Mouse (Mus musculus) C2C12 (cell line): ENCODE measurements around the gene Foxp1. TPM values are rescaled to one million over a fixed set of nuclear protein-coding genes. Genes with fewer than 3 reads are reported as not detected.

Source experiments
- H3K27me3 ChIP-seq: one replicate; pipeline ENCODE4 v1.6.1; 2011; ENCODE audit not compliant: control insufficient read depth, insufficient read depth, insufficient read length
- H3K36me3 ChIP-seq: one replicate; pipeline ENCODE4 v1.6.1; 2011; ENCODE audit not compliant: control insufficient read depth, insufficient read depth
- H3K4me3 ChIP-seq: one replicate; pipeline ENCODE4 v1.5.1; 2011; ENCODE audit warnings: mild to moderate bottlenecking, control low read depth; ENCODE audit not compliant: poor library complexity, insufficient read depth, severe bottlenecking
- H3K79me2 ChIP-seq: one replicate; pipeline ENCODE4 v1.6.1; 2011; ENCODE audit not compliant: control insufficient read depth, insufficient read depth
- H3K79me3 ChIP-seq: one replicate; pipeline ENCODE4 v1.6.1; 2011; ENCODE audit warnings: low read depth, control low read depth
- H3ac ChIP-seq: one replicate; pipeline ENCODE3; 2011; ENCODE audit warnings: low read depth; ENCODE audit not compliant: control insufficient read depth, insufficient read length
- CEBPB ChIP-seq: IDR thresholded peaks from one replicate; pipeline ENCODE4 v1.6.1; 2011; ENCODE audit warnings: low read depth, mild to moderate bottlenecking, control low read depth, moderate library complexity
- CTCF ChIP-seq: IDR thresholded peaks from one replicate; pipeline ENCODE4 v1.5.1; 2011; ENCODE audit not compliant: control insufficient read depth, insufficient read depth, insufficient read length
- FOSL1 ChIP-seq: IDR thresholded peaks from one replicate; pipeline ENCODE4 v1.8.0; 2011; ENCODE audit warnings: mild to moderate bottlenecking, low read length; ENCODE audit not compliant: poor library complexity, insufficient read depth, severe bottlenecking
- MAX ChIP-seq: IDR thresholded peaks from one replicate; pipeline ENCODE4 v1.6.1; 2011; ENCODE audit warnings: mild to moderate bottlenecking, control low read depth
- MYOD1 ChIP-seq: IDR thresholded peaks from one replicate; pipeline ENCODE4 v1.6.1; 2011; ENCODE audit warnings: low read depth; ENCODE audit not compliant: control insufficient read depth, insufficient read length
- MYOG ChIP-seq: IDR thresholded peaks from one replicate; pipeline ENCODE4 v1.6.1; 2011; ENCODE audit not compliant: control insufficient read depth, insufficient read length; ENCODE audit errors: extremely low read depth
- USF1 ChIP-seq: IDR thresholded peaks from one replicate; pipeline ENCODE4 v1.6.1; 2011; ENCODE audit warnings: low read depth, mild to moderate bottlenecking, control low read depth, moderate library complexity
- polyA plus RNA-seq: library from polyadenylated mRNA; unstranded; fragments of >200 nt; fragmentation: generic; extraction: Trizol; gene quantifications from one replicate; pipeline ENCODE4 v1.2.1, GENCODE M21; 2012; ENCODE audit warnings: missing spikeins

Foxp1 gene
- polyA plus RNA-seq, 1 experiment: 25.9 TPM

DNA sequence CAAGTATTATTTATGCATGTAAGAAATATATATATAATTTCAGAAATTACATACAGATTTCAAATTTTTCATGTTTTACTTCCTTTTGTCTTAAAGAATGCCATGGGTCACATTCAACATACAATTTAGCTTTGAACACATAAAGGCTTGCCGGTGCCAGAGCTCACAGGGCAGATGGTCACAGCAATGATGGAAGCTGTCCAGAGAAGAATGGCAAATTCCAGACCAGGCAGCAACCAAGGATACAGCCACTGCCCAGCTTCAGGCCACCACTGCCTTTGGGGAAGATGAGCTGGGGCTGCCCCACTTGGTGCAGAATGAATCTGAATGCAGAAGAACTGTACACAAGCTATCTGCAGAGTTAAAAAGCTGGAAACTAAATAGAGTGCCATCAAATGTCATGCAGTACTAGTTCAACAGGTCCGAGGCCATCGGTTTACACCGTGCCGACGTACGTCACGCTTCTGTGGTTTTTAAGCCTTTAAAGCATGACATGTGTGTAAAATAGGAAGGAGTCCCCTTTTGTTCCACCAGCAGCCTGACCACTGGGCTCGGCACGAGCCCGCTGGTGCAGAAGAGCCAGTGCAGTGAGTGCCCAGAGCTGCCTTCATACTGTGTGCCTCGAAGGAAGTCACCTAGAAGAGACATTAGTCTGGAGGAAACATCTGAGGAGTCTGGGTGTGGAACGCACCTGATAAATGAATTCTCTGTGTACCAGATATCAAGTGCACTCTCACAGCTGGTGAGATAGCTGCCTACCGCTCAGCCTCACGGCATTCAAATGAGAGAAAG is 239.5 kb downstream of the Foxp1 start:
- H3K36me3 ChIP-seq: no peaks in the 10 kb centered on the region
- H3K79me3 ChIP-seq: no peaks in the 10 kb centered on the region
- H3K79me2 ChIP-seq: no peaks in the 10 kb centered on the region
- H3K4me3 ChIP-seq: no peak overlapping the region
- no peak for TF ChIP-seq USF1
- TF ChIP-seq CTCF: no peak
- no peak for TF ChIP-seq CEBPB
- TF ChIP-seq MYOD1: no peak
- TF ChIP-seq FOSL1: no peak
- no peak for TF ChIP-seq MAX
- no peak for TF ChIP-seq MYOG
- H3K27me3 ChIP-seq: no peaks in the 10 kb centered on the region
- H3ac ChIP-seq: no peak overlapping the region

DNA sequence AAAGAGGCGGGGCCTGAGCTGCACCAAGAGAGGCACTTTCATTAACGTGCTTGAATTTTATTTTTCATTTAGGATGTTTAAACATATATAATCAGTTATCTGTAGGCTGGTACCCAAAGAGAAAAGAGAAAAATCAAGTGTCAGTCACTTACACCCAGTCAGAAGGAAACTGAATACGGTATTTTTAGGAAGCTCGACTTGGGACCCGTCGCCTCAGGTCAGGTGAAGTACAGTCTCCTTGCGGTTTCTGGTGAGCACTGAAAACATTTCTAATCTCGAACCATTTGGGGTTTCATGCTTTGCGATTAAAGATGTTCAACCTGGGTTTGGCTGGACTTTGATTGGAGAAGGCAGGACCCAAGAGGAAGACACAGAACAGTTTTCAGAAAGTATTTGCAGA is 241.1 kb downstream of the Foxp1 start:
- no peaks in the 10 kb centered on the region for H3K27me3 ChIP-seq
- no peak for TF ChIP-seq MYOD1
- no peak for TF ChIP-seq CEBPB
- TF ChIP-seq CTCF: no peak
- no peak for TF ChIP-seq MAX
- no peak for TF ChIP-seq USF1
- no peak for TF ChIP-seq MYOG
- no peak for TF ChIP-seq FOSL1
- H3ac ChIP-seq: no peak overlapping the region
- no peak overlapping the region for H3K4me3 ChIP-seq
- H3K79me3 ChIP-seq: no peaks in the 10 kb centered on the region
- no peaks in the 10 kb centered on the region for H3K79me2 ChIP-seq
- no peaks in the 10 kb centered on the region for H3K36me3 ChIP-seq

DNA sequence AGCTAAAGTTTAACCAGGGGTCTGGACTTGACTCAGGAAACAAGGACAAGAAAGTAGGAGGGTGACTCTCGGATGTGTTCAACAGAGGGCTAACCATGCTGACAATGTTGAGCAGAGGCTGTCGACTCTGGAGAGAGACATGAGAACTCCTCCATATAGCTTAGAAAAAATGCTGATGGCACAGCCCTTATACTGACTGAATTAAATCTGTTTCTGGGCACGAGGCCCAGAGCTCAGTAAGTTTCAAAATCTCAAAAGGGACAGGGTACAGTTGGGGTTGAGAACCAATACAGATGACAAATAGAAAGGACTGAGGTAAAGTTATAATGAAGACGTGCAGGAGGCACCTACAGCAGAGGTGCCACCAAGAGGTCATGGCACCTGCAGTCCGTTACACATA is 241.9 kb downstream of the Foxp1 start:
- Histone ChIP-seq H3K4me3 (no peak overlapping the region), H3K27me3 (no peaks in the 10 kb centered on the region), H3ac (no peak overlapping the region), H3K79me2 (no peaks in the 10 kb centered on the region), H3K79me3 (no peaks in the 10 kb centered on the region), H3K36me3 (no peaks in the 10 kb centered on the region)
- TF ChIP-seq CEBPB (no peak), CTCF (no peak), MYOD1 (no peak)

DNA sequence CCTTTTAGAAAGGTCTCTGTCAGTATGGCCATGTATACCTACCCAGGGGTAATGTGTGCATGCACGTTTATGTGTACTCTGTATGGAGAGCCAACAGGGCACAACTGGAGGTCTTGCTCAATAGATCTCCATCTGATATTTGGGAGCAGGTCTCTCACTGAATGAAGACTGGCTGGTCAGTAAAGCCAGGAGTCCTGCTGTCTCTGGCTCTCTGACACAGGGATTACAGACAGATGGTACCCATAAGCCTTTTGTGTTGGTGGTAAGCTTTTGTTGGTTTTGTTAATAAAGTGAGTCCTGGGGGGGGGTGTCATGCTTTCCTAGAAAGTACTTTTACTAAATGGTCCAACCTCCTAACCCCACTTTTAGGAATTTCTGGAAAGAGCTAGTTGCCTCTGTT is 245.3 kb downstream of the Foxp1 start:
- Histone ChIP-seq H3K36me3 (no peaks in the 10 kb centered on the region), H3K4me3 (no peak overlapping the region), H3ac (no peak overlapping the region), H3K79me3 (no peaks in the 10 kb centered on the region), H3K27me3 (no peaks in the 10 kb centered on the region), H3K79me2 (no peaks in the 10 kb centered on the region)
- TF ChIP-seq MYOG: no peak
- no peak for TF ChIP-seq USF1
- no peak for TF ChIP-seq CTCF
- TF ChIP-seq CEBPB: no peak
- TF ChIP-seq MAX: no peak
- no peak for TF ChIP-seq FOSL1
- no peak for TF ChIP-seq MYOD1

DNA sequence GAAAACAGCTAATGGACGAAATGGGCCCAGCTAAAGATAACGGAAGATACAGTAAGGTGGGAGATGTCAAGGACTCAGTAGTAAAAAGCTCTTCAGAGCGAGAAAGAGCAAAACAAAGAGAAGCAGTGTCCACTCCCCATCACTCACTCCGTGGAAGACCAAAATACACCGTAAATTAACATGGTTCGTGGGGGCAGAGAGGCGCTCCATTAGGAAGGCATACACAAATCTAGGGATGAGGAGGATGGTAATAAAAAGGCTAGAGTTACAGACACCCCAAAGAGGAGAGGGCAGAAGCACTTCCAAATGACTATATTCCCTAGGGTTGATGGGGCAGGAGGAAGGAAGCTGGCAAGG is 246.2 kb downstream of the Foxp1 start:
- Histone ChIP-seq H3K27me3 (no peaks in the 10 kb centered on the region), H3K36me3 (no peaks in the 10 kb centered on the region), H3K4me3 (no peak overlapping the region), H3K79me2 (no peaks in the 10 kb centered on the region), H3ac (no peak overlapping the region), H3K79me3 (no peaks in the 10 kb centered on the region)
- TF ChIP-seq FOSL1 (no peak), MYOG (no peak), MYOD1 (no peak), CTCF (no peak), CEBPB (no peak), USF1 (no peak), MAX (no peak)
